Mouse (Mus musculus): ENCODE measurements around the gene Ryr3.

Gene Ryr3

GRCm38 (mm10) chr2:112774762-112775161 is 442.1 kb downstream of the Ryr3 start:
- peak; percentile 44 to 51 for DNase-seq

DNA sequence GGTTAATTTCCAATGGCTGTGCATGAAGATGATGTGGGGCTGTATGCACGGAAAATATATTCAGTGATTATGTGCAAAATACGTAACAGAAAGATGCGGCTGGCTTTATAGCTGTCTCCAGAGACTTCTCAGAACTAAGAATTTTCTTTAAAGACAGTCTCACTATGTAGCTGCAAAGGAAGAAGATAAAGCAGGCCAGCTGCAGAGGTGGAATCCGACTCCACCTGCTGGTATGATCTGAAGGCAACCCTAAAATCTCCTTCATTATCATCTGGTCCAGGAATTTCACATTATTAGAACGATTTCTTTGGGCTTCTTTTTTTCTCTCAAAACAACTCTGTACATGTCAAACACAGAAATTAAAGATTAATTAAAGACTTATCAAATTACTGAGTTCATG is 449.2 kb downstream of the Ryr3 start:
- DNase-seq = no peak

DNA sequence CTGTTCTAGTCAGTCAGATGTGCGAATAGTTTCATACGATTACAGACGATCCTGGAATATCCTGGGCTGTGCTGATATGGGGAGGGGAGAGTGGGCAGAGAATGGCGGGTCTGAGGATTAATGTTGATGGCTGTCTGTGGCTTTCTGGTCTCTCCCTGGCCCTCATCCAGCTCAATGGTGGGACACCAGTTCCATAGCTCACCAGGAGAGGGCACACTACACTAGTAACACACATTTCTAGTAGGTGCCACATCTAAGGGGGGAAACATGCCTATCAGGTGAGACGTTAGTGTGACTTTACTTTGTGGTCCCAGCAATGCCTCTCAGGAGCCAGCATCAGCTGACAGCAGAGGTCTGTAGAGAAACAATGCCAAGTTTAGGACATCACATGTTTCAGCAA is 451.9 kb downstream of the Ryr3 start:
- DNase-seq = peak in 1 of 2 experiments; percentile 7

DNA sequence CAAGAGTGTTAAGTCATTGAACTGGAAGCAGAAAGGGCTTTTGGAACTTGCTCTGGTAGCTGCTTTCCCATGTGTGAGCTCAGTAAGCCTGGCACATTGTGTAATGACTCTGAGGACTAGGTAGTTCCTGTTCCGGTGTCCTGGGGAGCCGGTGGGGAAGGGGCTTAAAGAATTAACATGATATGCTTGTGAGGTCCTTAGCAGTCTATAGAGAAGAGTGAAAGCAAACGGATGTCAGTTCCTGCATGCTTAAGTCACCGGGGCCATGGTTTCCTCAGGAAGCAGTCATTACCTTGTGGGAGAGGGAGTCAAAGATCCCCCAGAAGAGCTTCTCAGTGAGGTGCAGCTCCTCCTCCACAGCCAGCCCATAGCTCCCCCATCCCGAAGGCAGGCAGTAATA is 452.6 kb downstream of the Ryr3 start:
- no peak for DNase-seq

DNA sequence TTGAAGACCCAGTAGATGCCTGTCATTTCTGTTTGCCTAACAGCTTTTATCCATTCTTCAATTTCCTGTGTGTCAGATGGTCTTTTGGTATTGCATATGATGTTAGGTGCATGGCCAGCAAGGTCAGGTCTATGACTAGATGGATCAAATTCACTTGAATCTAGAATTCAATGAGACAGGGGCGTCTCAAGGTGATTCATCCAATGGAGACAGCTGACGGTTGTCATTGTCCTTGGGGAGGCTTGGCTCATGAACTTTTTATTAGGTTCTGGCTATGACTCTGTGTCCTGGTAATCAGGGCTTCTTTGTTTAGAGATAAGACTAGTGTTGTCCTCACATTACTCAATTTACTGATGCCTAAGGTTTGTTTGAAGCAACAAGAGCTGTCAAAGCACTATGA is 454.9 kb downstream of the Ryr3 start:
- DNase-seq = no peak

DNA sequence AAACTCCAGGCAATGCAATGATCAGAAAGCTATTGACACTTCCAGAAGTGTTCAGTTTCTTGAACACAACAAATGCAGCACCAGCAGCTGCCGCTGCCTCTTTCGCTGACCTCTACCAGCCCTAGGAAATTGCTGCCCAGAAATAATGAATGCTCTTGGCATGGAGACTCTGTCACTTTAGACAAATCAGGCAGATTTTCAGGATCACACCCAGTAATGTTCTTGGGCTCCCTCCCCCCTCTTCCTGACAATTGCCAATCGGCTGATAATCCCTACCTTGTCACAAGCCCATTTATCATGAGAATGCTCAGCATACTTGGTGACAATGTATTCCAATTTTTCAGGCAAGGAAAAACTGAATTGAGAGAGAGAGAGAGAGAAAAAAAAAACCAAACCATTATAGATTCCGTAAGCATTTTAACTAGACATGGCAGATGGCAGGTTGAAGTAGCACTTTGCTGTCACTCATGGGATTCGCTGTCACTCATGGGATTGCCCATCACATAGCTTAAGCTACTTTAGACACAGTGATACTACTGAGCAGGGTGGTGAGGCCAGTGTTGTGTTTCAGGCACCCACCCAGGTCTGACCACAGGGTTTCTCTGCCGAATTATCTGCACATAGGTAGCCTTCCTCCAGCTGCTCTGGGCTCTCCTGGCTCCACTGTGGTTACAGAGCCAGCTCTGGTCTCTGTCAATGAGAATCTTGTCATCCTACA is 455.5 kb downstream of the Ryr3 start:
- DNase-seq = no peak

GRCm38 (mm10) chr2:112760692-112761091 is 456.2 kb downstream of the Ryr3 start:
- DNase-seq = no peak

GRCm38 (mm10) chr2:112759678-112760077 is 457.2 kb downstream of the Ryr3 start:
- no peak for DNase-seq

DNA sequence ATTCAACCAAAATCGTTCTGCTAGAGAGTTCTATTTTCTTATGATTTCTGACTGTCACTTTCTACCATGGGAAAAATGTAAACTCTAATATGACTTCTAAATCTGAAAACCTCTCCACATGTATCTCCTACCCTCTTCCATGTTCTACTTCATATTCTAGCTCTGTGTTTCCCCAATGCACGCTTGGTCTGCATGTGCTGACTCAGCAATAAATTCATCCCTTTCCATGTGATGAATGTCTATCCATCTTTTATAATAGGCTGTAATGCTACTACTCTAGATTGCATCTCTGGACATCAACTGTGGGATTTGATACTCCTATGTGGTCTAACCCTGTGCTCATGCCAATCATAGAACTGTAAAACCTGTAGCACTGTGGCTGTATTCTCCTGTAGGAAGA is 458.2 kb downstream of the Ryr3 start:
- DNase-seq = no peak

- DNase-seq = no peak
Observed at GRCm38 (mm10) chr2:112753316-112753715, 463.6 kb downstream of the Ryr3 start.

DNA sequence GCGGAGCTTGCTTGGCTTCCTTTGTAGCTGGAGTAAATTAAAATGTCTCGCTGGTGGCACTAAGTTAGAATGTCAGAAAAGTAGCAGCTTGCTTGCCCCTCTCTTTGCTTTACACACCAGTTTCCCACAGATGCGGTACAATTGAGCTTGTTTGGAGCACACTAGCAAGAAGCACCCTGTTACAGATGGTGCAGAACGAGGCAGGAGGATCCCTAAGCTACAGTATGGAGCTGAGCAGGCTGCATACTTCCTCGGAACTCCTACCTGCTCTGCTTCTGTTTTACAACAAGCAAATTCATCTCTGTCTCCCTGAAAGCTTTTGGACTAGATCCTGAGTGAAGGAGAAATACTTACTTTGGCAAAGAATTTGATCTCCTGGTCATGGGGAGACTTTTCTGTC is 465.5 kb downstream of the Ryr3 start:
- DNase-seq = no peak

DNA sequence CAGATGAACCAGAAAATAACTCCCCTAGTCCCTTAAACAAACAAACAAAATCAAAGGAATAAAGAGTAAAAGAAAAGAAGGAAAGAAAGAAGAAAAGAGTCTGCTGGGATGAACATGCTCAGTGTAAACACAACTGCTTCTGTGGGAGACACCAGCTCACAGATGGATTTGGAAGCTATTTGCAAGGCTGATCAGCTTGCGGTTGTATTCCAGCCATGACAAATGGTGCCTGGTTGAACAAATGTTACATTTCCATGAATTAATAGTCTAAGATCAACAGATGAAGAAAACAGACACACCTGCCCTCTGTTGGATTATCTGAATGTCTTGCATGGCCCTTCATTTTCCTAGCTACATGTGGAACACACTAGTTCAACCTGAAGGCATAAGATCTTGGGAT is 468.4 kb downstream of the Ryr3 start:
- no peak for DNase-seq

GRCm38 (mm10) chr2:112732942-112733341 is 484.0 kb downstream of the Ryr3 start:
- no peak for DNase-seq

GRCm38 (mm10) chr2:112727842-112728241 is 489.1 kb downstream of the Ryr3 start:
- DNase-seq = no peak

DNA sequence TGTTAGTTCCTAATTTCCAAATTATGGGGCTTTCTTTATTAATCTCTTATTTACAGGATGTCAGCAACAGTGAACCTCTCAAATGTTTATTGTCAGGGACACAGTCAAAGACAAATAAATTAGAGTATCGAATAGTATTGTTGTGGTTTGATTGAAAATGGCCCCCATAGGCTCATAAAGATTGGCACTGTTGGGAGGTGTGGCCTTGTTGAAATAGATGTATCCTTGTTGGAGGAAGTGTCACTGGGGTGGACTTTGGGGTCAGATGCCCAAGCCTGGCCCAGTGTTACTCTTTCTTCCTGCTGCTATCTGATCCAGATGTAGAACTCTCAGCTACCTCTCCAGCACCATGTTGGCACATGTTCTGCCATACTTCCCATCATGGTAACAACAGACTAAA is 495.7 kb downstream of the Ryr3 start:
- DNase-seq = no peak

- DNase-seq = no peak
Observed at GRCm38 (mm10) chr2:112720715-112721114, 496.2 kb downstream of the Ryr3 start.

DNA sequence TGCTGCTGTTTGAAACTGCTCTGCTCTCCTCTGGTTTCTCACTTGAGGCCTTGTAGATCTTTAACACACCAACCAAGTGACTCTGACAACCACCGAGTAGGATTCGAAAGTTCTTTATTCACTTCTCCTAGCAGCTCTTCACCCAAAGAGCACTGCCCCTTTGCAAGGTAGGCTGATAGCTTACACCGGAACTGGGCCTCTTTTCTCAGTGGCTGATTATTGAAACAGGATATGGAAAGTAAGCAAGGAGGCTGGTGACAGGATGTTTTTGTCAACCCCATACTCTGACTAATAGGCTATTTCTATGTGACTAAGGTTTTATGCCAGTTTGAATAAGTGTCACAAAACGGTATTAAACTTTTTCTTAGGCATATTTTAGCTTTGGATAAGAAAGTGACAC is 502.2 kb downstream of the Ryr3 start:
- no peak for DNase-seq

- DNase-seq = no peak
Observed at GRCm38 (mm10) chr2:112681817-112682216, 535.1 kb downstream of the Ryr3 start.

DNA sequence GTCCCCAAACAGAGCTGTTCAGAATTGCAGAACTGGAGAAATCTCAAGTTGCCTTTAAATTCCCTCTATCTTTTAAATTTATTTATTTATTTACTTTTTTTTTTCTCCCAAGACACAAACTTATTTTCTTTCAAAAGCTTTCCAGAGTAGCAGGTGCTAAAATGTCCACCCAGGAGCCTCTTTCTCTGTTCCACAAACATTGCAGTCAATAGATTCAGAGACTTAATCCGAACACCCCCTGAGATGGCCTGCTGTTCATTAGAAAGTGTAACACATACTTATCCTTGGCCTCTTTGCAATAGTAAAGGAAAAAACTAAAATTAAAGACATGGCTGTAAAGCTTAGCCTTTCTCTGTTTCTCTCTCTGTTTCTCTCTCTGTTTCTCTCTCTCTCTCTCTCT is 539.6 kb downstream of the Ryr3 start:
- no peak for DNase-seq

GRCm38 (mm10) chr2:112676721-112677120 is 540.2 kb downstream of the Ryr3 start:
- DNase-seq = no peak

- no peak for DNase-seq
Observed at GRCm38 (mm10) chr2:112676175-112676574, 540.7 kb downstream of the Ryr3 start.

DNA sequence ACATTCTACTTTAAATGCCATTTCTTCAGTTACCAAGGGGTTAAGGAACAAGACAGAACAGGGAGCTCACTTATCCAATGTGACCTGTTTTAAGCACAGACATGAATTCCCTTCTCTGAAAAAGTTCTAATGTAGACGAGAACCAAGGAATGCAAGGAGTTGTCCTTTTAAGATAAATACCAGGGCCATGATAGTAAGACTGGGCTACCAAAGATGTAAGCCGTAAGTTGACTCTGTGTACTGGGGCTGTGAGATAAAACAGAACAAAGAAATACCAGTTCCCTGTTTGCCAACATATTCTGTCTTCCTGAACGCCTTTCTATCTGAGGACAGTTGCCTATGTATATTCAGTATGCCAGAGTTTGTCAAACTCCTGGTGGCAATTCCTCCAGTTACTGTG is 547.4 kb downstream of the Ryr3 start:
- DNase-seq = no peak

DNA sequence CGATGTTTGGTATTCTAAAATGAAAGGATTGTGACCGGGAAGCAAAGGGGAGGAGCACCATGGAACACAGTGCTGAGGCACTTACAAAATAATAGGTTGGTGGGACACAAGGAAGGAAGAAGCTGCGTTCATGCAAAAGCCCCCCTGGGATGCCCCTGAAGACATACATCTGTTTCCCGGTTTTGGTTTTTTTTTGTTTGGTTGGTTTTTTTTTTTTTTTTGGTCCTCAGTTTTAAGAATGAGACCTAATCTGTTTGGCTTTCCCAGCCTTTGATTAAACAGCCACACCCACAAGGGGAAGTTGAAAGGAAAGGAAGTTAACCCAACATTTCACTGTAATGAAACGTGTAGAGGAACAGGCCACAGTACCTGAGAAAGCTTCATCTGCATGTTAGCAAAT is 560.8 kb downstream of the Ryr3 start:
- no peak for DNase-seq

- DNase-seq = no peak
Observed at GRCm38 (mm10) chr2:112653836-112654235, 563.1 kb downstream of the Ryr3 start.

GRCm38 (mm10) chr2:112637206-112637605 is 579.7 kb downstream of the Ryr3 start:
- no peak for DNase-seq

All from thymus, postnatal 36 days (tissue).